8 mouse cellular contexts compared by ENCODE assay signal in genomic region chr9:37567892-37568604, GRCm38 (mm10). TPM values are rescaled to one million over a fixed set of nuclear protein-coding genes. Genes with fewer than 3 reads are reported as not detected.
A peak's percentile ranks its signal among the peaks of the same experiment; 100 is the strongest.
DNase-seq lines count a peak whose midpoint lies in the region; ATAC-seq and TF ChIP-seq lines count a peak whose summit lies in the region.

No protein-coding gene starts in this region.

- H3K4me1 ChIP-seq in intestine, embryonic 14.5 days (replicated peaks; ENCODE audit: control insufficient read depth, insufficient read depth, low read length): peaks cover 12% of the 10 kb centered on the region; the same call in 1 of the 2 replicates
- peaks cover 16% of the 10 kb centered on the region for H3K4me1 ChIP-seq in limb, embryonic 15.5 days

- H3K27ac ChIP-seq in layer of hippocampus, adult 2 months: peak overlapping the region; percentile 86
- H3K27ac ChIP-seq in intestine, embryonic 14.5 days (ENCODE audit: low read depth): no peak overlapping the region
- no peak overlapping the region for H3K27ac ChIP-seq in limb, embryonic 15.5 days

- H3K9ac ChIP-seq in intestine, embryonic 14.5 days (ENCODE audit: low read length): no peak overlapping the region
- no peak overlapping the region for H3K9ac ChIP-seq in limb, embryonic 15.5 days

- WGBS in intestine, embryonic 14.5 days: 27% methylated on average over 15 of the region's 15 CpGs
- 16% methylated on average over 15 of the region's 15 CpGs for WGBS in limb, embryonic 15.5 days

- no peaks in the 10 kb centered on the region for H3K27me3 ChIP-seq in intestine, embryonic 14.5 days (replicated peaks; ENCODE audit: control insufficient read depth, insufficient read depth, low read length)
- peaks cover 2% of the 10 kb centered on the region; the same call in 1 of the 2 replicates for H3K27me3 ChIP-seq in limb, embryonic 15.5 days

- peak overlapping the region; percentile 20; the same call in 1 of the 2 replicates for H3K4me2 ChIP-seq in intestine, embryonic 14.5 days (ENCODE audit: low read length)
- 0 out of 2 replicates have a peak overlapping the region, but pooled peaks have one; percentile 3 for H3K4me2 ChIP-seq in limb, embryonic 15.5 days

- H3K36me3 ChIP-seq in intestine, embryonic 14.5 days (ENCODE audit: control insufficient read depth, insufficient read depth, low read length): no peaks in the 10 kb centered on the region
- H3K36me3 ChIP-seq in limb, embryonic 15.5 days: no peaks in the 10 kb centered on the region

- no peaks in the 10 kb centered on the region for H3K9me3 ChIP-seq in intestine, embryonic 14.5 days (ENCODE audit: control insufficient read depth, low read length)
- H3K9me3 ChIP-seq in limb, embryonic 15.5 days: no peaks in the 10 kb centered on the region

- peak overlapping the region; percentile 24; the same call in 1 of the 2 replicates for H3K4me3 ChIP-seq in layer of hippocampus, adult 2 months
- H3K4me3 ChIP-seq in intestine, embryonic 14.5 days (ENCODE audit: low read depth, low read length): no peak overlapping the region
- H3K4me3 ChIP-seq in limb, embryonic 15.5 days: no peak overlapping the region

- peak; percentile 89 for ATAC-seq in frontal cortex, adult (ENCODE audit: low TSS enrichment)
- peak; percentile 36 for ATAC-seq in intestine, embryonic 14.5 days (replicated peaks; ENCODE audit: low FRiP score, low TSS enrichment, low read depth)
- no peak for ATAC-seq in limb, embryonic 15.5 days (ENCODE audit: insufficient number of reproducible peaks, low FRiP score, low TSS enrichment, low read depth)

- no peak for TF ChIP-seq CTCF in layer of hippocampus, adult 2 months (conservative IDR thresholded peaks at IDR 0.05)

- DNase-seq in layer of hippocampus, adult 2 months (ENCODE audit: low spot score in 2 of 2): peak in 1 of 2 experiments; percentile 54
- no peak for DNase-seq in layer of hippocampus, adult 9-11 months
- no peak for DNase-seq in intestine, embryonic 14.5 days (ENCODE audit: low spot score)
- DNase-seq in right cerebral cortex, postnatal 36 days (ENCODE audit: low spot score in 2 of 2): peak; percentile 70 to 84
- no peak for DNase-seq in gastrocnemius, postnatal 4 days (ENCODE audit: low spot score in 2 of 2)
- DNase-seq in urinary bladder, postnatal 25 days (ENCODE audit: low spot score): no peak

RNA-seq across cellular contexts. Expression of gene Siae, which starts 12.6 kb away (rescaled TPM):
- total RNA-seq in layer of hippocampus, adult 2 months (2021): 10 to 100 TPM in 1 of 2 experiments, 1 to 10 TPM in 1; 9.6 to 14.0 TPM
- 12.2 and 13.0 TPM in 2 replicates for polyA plus RNA-seq in intestine, embryonic 14.5 days (2014; fragmentation: Nextera tagmentation; extraction: Ambion mirVana)
- polyA plus RNA-seq in limb, embryonic 15.5 days (2015; fragmentation: Nextera tagmentation; extraction: Ambion mirVana): 9.9 and 13.1 TPM in 2 replicates
- total RNA-seq in gastrocnemius, postnatal 4 days (2021): 1 to 10 TPM; 6.0 to 7.2 TPM

RNA-seq across cellular contexts. Expression of gene Nrgn, which starts 15.3 kb away (rescaled TPM):
- 1,000 to 10,000 TPM; 1,464 to 1,512 TPM for total RNA-seq in layer of hippocampus, adult 2 months (2021)
- 2.5 and 3.4 TPM in 2 replicates for polyA plus RNA-seq in intestine, embryonic 14.5 days (2014; fragmentation: Nextera tagmentation; extraction: Ambion mirVana)
- 6.2 and 7.4 TPM in 2 replicates for polyA plus RNA-seq in limb, embryonic 15.5 days (2015; fragmentation: Nextera tagmentation; extraction: Ambion mirVana)
- total RNA-seq in gastrocnemius, postnatal 4 days (2021): 1 to 10 TPM; 2.3 to 3.2 TPM

RNA-seq across cellular contexts. Expression of gene Vsig2, which starts 29.0 kb away (rescaled TPM):
- 1 to 10 TPM; 2.5 to 3.7 TPM for total RNA-seq in layer of hippocampus, adult 2 months (2021)
- 2.9 and 6.3 TPM in 2 replicates for polyA plus RNA-seq in intestine, embryonic 14.5 days (2014; fragmentation: Nextera tagmentation; extraction: Ambion mirVana)
- 0.83 and 2.0 TPM in 2 replicates for polyA plus RNA-seq in limb, embryonic 15.5 days (2015; fragmentation: Nextera tagmentation; extraction: Ambion mirVana)
- total RNA-seq in gastrocnemius, postnatal 4 days (2021): 1 to 10 TPM; 2.9 to 6.8 TPM

RNA-seq across cellular contexts. Expression of gene Esam, which starts 40.2 kb away (rescaled TPM):
- total RNA-seq in layer of hippocampus, adult 2 months (2021): 10 to 100 TPM; 18.3 to 19.3 TPM
- polyA plus RNA-seq in intestine, embryonic 14.5 days (2014; fragmentation: Nextera tagmentation; extraction: Ambion mirVana): 47.2 and 50.4 TPM in 2 replicates
- polyA plus RNA-seq in limb, embryonic 15.5 days (2015; fragmentation: Nextera tagmentation; extraction: Ambion mirVana): 50.2 and 60.0 TPM in 2 replicates
- total RNA-seq in gastrocnemius, postnatal 4 days (2021): 10 to 100 TPM; 50.7 to 55.3 TPM

RNA-seq across cellular contexts. Expression of gene Spa17, which starts 45.5 kb away (rescaled TPM):
- 1 to 10 TPM; 1.5 to 1.9 TPM for total RNA-seq in layer of hippocampus, adult 2 months (2021)
- 4.7 and 4.8 TPM in 2 replicates for polyA plus RNA-seq in intestine, embryonic 14.5 days (2014; fragmentation: Nextera tagmentation; extraction: Ambion mirVana)
- polyA plus RNA-seq in limb, embryonic 15.5 days (2015; fragmentation: Nextera tagmentation; extraction: Ambion mirVana): 5.1 and 5.5 TPM in 2 replicates
- 1 to 10 TPM; 1.4 TPM for total RNA-seq in gastrocnemius, postnatal 4 days (2021)

Comparison
In these comparisons a context has a peak if more than half of its experiments do, and no peak if none do; other contexts are left out.
1. DNase-seq: peak in right cerebral cortex, postnatal 36 days (2 of 2); none in layer of hippocampus, adult 9-11 months (single experiment), intestine, embryonic 14.5 days (single experiment), gastrocnemius, postnatal 4 days (0 of 2) and urinary bladder, postnatal 25 days (single experiment).
2. RNA of gene Nrgn, which starts 15.3 kb away (total RNA-seq): 1,464 to 1,512 TPM in layer of hippocampus, adult 2 months; 2.3 to 3.2 TPM in gastrocnemius, postnatal 4 days; every median in the first group is over 100 times any median in the second.